Mouse (Mus musculus) intestine, embryonic 16.5 days (tissue): ENCODE measurements around the gene Slc9a4. TPM values are rescaled to one million over a fixed set of nuclear protein-coding genes. Genes with fewer than 3 reads are reported as not detected.

ENCODE experiments used
- ATAC-seq: fragments of 200-750 bp; cut with Nextera tagmentation; 2 replicates; pipeline ENCODE4 v1.8.0; 2017; ENCODE audit warnings: moderate TSS enrichment, moderate library complexity
- H3K27ac ChIP-seq: fragments of 300-500 bp; sonication (generic); 2 replicates; pipeline ENCODE4 v1.5.1; 2014; ENCODE audit warnings: mild to moderate bottlenecking, low read length
- H3K27me3 ChIP-seq: fragments of 300-500 bp; sonication (generic); replicated peaks from 2 replicates; pipeline ENCODE4 v1.6.1; 2014; ENCODE audit warnings: low read length, control low read depth, mixed read lengths; ENCODE audit not compliant: control insufficient read depth, insufficient read depth
- H3K36me3 ChIP-seq: fragments of 300-500 bp; sonication (generic); 2 replicates; pipeline ENCODE4 v1.6.1; 2014; ENCODE audit warnings: low read length, control low read depth; ENCODE audit not compliant: control insufficient read depth, insufficient read depth
- H3K4me1 ChIP-seq: fragments of 300-500 bp; sonication (generic); 2 replicates; pipeline ENCODE4 v1.6.1; 2014; ENCODE audit warnings: low read length, control low read depth, mixed read lengths; ENCODE audit not compliant: control insufficient read depth, insufficient read depth
- H3K4me2 ChIP-seq: fragments of 300-500 bp; sonication (generic); 2 replicates; pipeline ENCODE4 v1.6.1; 2014; ENCODE audit warnings: low read depth, low read length, control low read depth
- H3K4me3 ChIP-seq: fragments of 300-500 bp; sonication (generic); 2 replicates; pipeline ENCODE4 v1.5.1; 2014; ENCODE audit warnings: mild to moderate bottlenecking, low read length
- H3K9ac ChIP-seq: fragments of 300-500 bp; sonication (generic); 2 replicates; pipeline ENCODE4 v1.6.1; 2014; ENCODE audit warnings: low read depth, low read length
- H3K9me3 ChIP-seq: fragments of 300-500 bp; sonication (generic); 2 replicates; pipeline ENCODE4 v1.6.1; 2016; ENCODE audit warnings: low read length, control low read depth; ENCODE audit not compliant: control insufficient read depth
- WGBS: fragments of 180-500 bp; shearing (Covaris S2); extraction: QIAGEN DNeasy Blood & Tissue Kit; methylation state at CpG from one replicate; pipeline ENCODE4 v1.1.7; 2014; 5-methylcytosine and 5-hydroxymethylcytosine counted together
- polyA plus RNA-seq: library from polyadenylated mRNA; unstranded; fragments of >200 nt; fragmentation: Nextera tagmentation; extraction: Ambion mirVana; gene quantifications from 2 replicates; pipeline ENCODE4 v1.2.1, GENCODE M21; 2015

The Slc9a4 gene
- 0.04 TPM in 1 of 2 replicates, not detected in the other for polyA plus RNA-seq

GRCm38 (mm10) chr1:40579784-40580183, at the start of gene Slc9a4:
Slc9a4 (plus strand) TSS chr1:40580081.
- Histone ChIP-seq H3K27me3 (no peaks in the 10 kb centered on the region), H3K36me3 (no peaks in the 10 kb centered on the region), H3K9me3 (no peaks in the 10 kb centered on the region), H3K4me2 (peak within 1 kb of the TSS; percentile 32), H3K9ac (no peak within 1 kb of the TSS), H3K4me3 (peak within 1 kb of the TSS; percentile 25; the same call in 1 of the 2 replicates), H3K27ac (no peak within 1 kb of the TSS), H3K4me1 (no peaks in the 10 kb centered on the region)
- WGBS, result 10% methylated on average over 7 of the region's 7 CpGs
- ATAC-seq, result peak; percentile 38; the same call in 1 of the 2 replicates

GRCm38 (mm10) chr1:40537577-40537976, 42.3 kb upstream of the Slc9a4 start:
- no peak for ATAC-seq
- Histone ChIP-seq H3K4me1 (no peaks in the 10 kb centered on the region), H3K9ac (no peak overlapping the region), H3K9me3 (no peaks in the 10 kb centered on the region), H3K4me3 (no peak overlapping the region), H3K27ac (no peak overlapping the region), H3K4me2 (no peak overlapping the region), H3K36me3 (no peaks in the 10 kb centered on the region), H3K27me3 (no peaks in the 10 kb centered on the region)
- WGBS, result 77% methylated on average over 5 of the region's 5 CpGs

- Histone ChIP-seq H3K4me1 (no peaks in the 10 kb centered on the region), H3K27me3 (no peaks in the 10 kb centered on the region), H3K9me3 (no peaks in the 10 kb centered on the region), H3K4me3 (no peak overlapping the region), H3K4me2 (no peak overlapping the region), H3K27ac (no peak overlapping the region), H3K36me3 (no peaks in the 10 kb centered on the region), H3K9ac (no peak overlapping the region)
- ATAC-seq, result no peak
- WGBS, result 0% methylated on average over 2 of the region's 2 CpGs
Observed at GRCm38 (mm10) chr1:40544650-40545049, 35.2 kb upstream of the Slc9a4 start.

GRCm38 (mm10) chr1:40546645-40547044, 33.2 kb upstream of the Slc9a4 start:
- Histone ChIP-seq H3K9me3 (no peaks in the 10 kb centered on the region), H3K9ac (no peak overlapping the region), H3K4me2 (no peak overlapping the region), H3K36me3 (no peaks in the 10 kb centered on the region), H3K27ac (no peak overlapping the region), H3K27me3 (no peaks in the 10 kb centered on the region), H3K4me3 (no peak overlapping the region), H3K4me1 (no peaks in the 10 kb centered on the region)
- no peak for ATAC-seq
- 78% methylated on average over 4 of the region's 4 CpGs for WGBS

GRCm38 (mm10) chr1:40547064-40547572, 32.8 kb upstream of the Slc9a4 start:
- Histone ChIP-seq H3K4me2 (no peak overlapping the region), H3K4me1 (no peaks in the 10 kb centered on the region), H3K36me3 (no peaks in the 10 kb centered on the region), H3K9me3 (no peaks in the 10 kb centered on the region), H3K27ac (no peak overlapping the region), H3K27me3 (no peaks in the 10 kb centered on the region), H3K4me3 (no peak overlapping the region), H3K9ac (no peak overlapping the region)
- no peak for ATAC-seq
- 75% methylated on average over 11 of the region's 11 CpGs for WGBS

- Histone ChIP-seq H3K4me3 (no peak overlapping the region), H3K9ac (no peak overlapping the region), H3K27ac (no peak overlapping the region), H3K4me2 (no peak overlapping the region), H3K9me3 (no peaks in the 10 kb centered on the region), H3K4me1 (no peaks in the 10 kb centered on the region), H3K36me3 (no peaks in the 10 kb centered on the region), H3K27me3 (no peaks in the 10 kb centered on the region)
- ATAC-seq, result 0 out of 2 replicates have a peak, but pooled peaks have one; percentile 23
- 34% methylated on average over 10 of the region's 10 CpGs for WGBS
Observed at GRCm38 (mm10) chr1:40547762-40548161, 32.1 kb upstream of the Slc9a4 start.

GRCm38 (mm10) chr1:40569374-40569773, 10.5 kb upstream of the Slc9a4 start:
- H3K27ac ChIP-seq, result no peak overlapping the region
- no peak overlapping the region for H3K9ac ChIP-seq
- H3K27me3 ChIP-seq, result no peaks in the 10 kb centered on the region
- H3K36me3 ChIP-seq, result no peaks in the 10 kb centered on the region
- H3K9me3 ChIP-seq, result no peaks in the 10 kb centered on the region
- H3K4me1 ChIP-seq, result no peaks in the 10 kb centered on the region
- no peak overlapping the region for H3K4me2 ChIP-seq
- WGBS, result 71% methylated on average over 4 of the region's 4 CpGs
- H3K4me3 ChIP-seq, result no peak overlapping the region
- no peak for ATAC-seq

- 56% methylated on average over 14 of the region's 14 CpGs for WGBS
- Histone ChIP-seq H3K4me1 (no peaks in the 10 kb centered on the region), H3K27ac (no peak overlapping the region), H3K9me3 (no peaks in the 10 kb centered on the region), H3K4me3 (0 out of 2 replicates have a peak overlapping the region, but pooled peaks have one; percentile 25), H3K27me3 (no peaks in the 10 kb centered on the region), H3K36me3 (no peaks in the 10 kb centered on the region), H3K4me2 (peak overlapping the region; percentile 32), H3K9ac (no peak overlapping the region)
- ATAC-seq, result peak; percentile 58
Observed at GRCm38 (mm10) chr1:40580269-40580668, 388 bp downstream of the Slc9a4 start.

GRCm38 (mm10) chr1:40586776-40587175, 6.9 kb downstream of the Slc9a4 start:
- ATAC-seq, result no peak
- no peak overlapping the region for H3K4me2 ChIP-seq
- no peaks in the 10 kb centered on the region for H3K9me3 ChIP-seq
- no peaks in the 10 kb centered on the region for H3K27me3 ChIP-seq
- 91% methylated on average over 5 of the region's 5 CpGs for WGBS
- H3K27ac ChIP-seq, result no peak overlapping the region
- no peaks in the 10 kb centered on the region for H3K36me3 ChIP-seq
- no peak overlapping the region for H3K9ac ChIP-seq
- H3K4me1 ChIP-seq, result no peaks in the 10 kb centered on the region
- H3K4me3 ChIP-seq, result no peak overlapping the region

GRCm38 (mm10) chr1:40590931-40591330, 11.1 kb downstream of the Slc9a4 start:
- H3K4me2 ChIP-seq, result no peak overlapping the region
- H3K27me3 ChIP-seq, result no peaks in the 10 kb centered on the region
- H3K9ac ChIP-seq, result no peak overlapping the region
- H3K4me1 ChIP-seq, result no peaks in the 10 kb centered on the region
- H3K36me3 ChIP-seq, result no peaks in the 10 kb centered on the region
- H3K9me3 ChIP-seq, result no peaks in the 10 kb centered on the region
- H3K4me3 ChIP-seq, result no peak overlapping the region
- ATAC-seq, result no peak
- 83% methylated on average over 4 of the region's 4 CpGs for WGBS
- no peak overlapping the region for H3K27ac ChIP-seq
